Mouse (Mus musculus): ENCODE data around the gene Card19. TPM values are rescaled to one million over a fixed set of nuclear protein-coding genes. Genes with fewer than 3 reads are reported as not detected.

Card19 gene
- total and polyA plus RNA-seq, 2 experiments from 2014 or later, result 136 to 188 TPM

DNA sequence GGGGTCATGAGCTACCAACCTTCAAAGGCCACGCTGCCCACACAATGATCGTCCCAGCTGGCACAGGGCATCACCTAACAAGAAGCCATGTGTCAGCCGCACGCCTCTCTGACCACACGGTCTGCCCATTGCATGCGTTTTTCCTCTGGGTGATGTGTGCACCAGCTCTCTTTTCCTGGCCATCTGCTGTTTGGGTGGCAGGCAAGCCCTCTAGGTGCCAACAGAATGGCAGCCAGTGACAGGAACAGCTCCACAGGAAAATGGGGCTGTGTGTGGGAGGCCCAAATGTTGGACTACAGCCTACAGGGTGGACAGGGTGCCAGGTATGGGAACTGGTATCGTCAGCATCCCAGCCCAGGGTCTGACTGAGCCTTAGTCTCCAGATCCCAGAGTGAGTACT, 43.5 kb downstream of the Card19 start:
- ATAC-seq (ENCODE audit: insufficient read depth, low read depth) (no peak), DNase-seq (ENCODE audit: low spot score) (no peak)
- no peak overlapping the region for H3K9ac ChIP-seq (replicated peaks; ENCODE audit: low read depth, low read length)
- H3K27ac ChIP-seq (ENCODE audit: low read depth), result no peak overlapping the region
- WGBS, result 96% methylated on average over 7 of the region's 7 CpGs
- H3K4me1 ChIP-seq (ENCODE audit: control insufficient read depth, insufficient read depth), result no peaks in the 10 kb centered on the region
- H3K36me3 ChIP-seq (replicated peaks; ENCODE audit: control insufficient read depth, insufficient read depth, low read length), result no peaks in the 10 kb centered on the region
- TF ChIP-seq EP300 (IDR thresholded peaks at IDR 0.05; ENCODE audit: low read depth) (no peak), CTCF (IDR thresholded peaks at IDR 0.05; ENCODE audit: low read depth) (no peak)
- no peak overlapping the region for H3K4me3 ChIP-seq (ENCODE audit: low read depth, low read length)
- H3K9me3 ChIP-seq (replicated peaks; ENCODE audit: control insufficient read depth, low read length), result no peaks in the 10 kb centered on the region
- H3K27me3 ChIP-seq (ENCODE audit: control insufficient read depth, insufficient read depth, low read length), result no peaks in the 10 kb centered on the region
- H3K4me2 ChIP-seq (ENCODE audit: low read depth, low read length), result no peak overlapping the region

DNA sequence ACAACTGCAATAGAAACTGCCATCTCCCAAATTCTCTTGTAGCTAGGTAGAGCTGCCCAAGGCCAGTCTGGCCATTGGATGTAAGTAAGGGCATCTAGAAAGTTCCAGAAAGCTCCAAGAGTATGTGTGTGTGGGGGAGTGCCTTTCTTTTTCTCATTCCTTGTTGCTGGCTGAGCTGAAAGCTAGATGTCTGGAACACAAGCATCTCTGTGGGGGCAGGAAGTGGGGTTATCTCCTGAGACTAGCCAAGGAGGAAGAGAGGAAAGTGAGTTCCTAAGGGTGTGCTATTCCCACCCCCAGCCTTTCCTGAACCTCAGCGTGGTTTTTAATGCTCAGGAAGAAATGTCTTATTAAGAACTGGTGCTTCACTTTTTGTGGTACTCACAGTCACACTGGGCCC, 44.1 kb downstream of the Card19 start:
- Histone ChIP-seq H3K4me2 (ENCODE audit: low read depth, low read length) (no peak overlapping the region), H3K27me3 (ENCODE audit: control insufficient read depth, insufficient read depth, low read length) (no peaks in the 10 kb centered on the region), H3K4me1 (ENCODE audit: control insufficient read depth, insufficient read depth) (no peaks in the 10 kb centered on the region), H3K4me3 (ENCODE audit: low read depth, low read length) (no peak overlapping the region), H3K9me3 (replicated peaks; ENCODE audit: control insufficient read depth, low read length) (no peaks in the 10 kb centered on the region), H3K9ac (replicated peaks; ENCODE audit: low read depth, low read length) (no peak overlapping the region), H3K36me3 (replicated peaks; ENCODE audit: control insufficient read depth, insufficient read depth, low read length) (no peaks in the 10 kb centered on the region), H3K27ac (ENCODE audit: low read depth) (no peak overlapping the region)
- 55% methylated on average over 1 of the region's 1 CpGs for WGBS
- ATAC-seq (ENCODE audit: insufficient read depth, low read depth), result no peak
- TF ChIP-seq CTCF (IDR thresholded peaks at IDR 0.05; ENCODE audit: low read depth) (no peak), EP300 (IDR thresholded peaks at IDR 0.05; ENCODE audit: low read depth) (no peak)
- no peak for DNase-seq (ENCODE audit: low spot score)

DNA sequence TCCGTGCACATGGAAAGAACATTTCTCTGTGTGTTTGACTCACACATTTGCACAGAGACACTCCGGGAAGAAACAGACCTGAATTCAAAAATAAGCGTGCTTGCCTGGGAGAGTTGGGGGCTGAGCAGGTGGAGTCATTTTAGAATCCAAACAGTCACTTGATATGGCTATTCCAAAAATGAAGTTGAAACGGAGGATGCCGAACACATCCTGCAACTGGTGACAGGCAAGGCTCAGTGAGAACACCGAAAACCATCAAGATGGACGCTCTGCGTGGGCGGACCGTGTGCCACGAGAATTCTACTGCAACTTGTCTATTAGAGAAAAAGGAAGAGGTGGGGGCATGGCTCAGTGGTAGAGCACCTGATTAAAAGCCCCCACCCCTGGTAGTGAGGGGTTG, 45.2 kb downstream of the Card19 start:
- Histone ChIP-seq H3K27ac (ENCODE audit: low read depth) (no peak overlapping the region), H3K4me2 (ENCODE audit: low read depth, low read length) (no peak overlapping the region), H3K27me3 (ENCODE audit: control insufficient read depth, insufficient read depth, low read length) (no peaks in the 10 kb centered on the region), H3K4me3 (ENCODE audit: low read depth, low read length) (no peak overlapping the region), H3K9ac (replicated peaks; ENCODE audit: low read depth, low read length) (no peak overlapping the region), H3K9me3 (replicated peaks; ENCODE audit: control insufficient read depth, low read length) (no peaks in the 10 kb centered on the region), H3K4me1 (ENCODE audit: control insufficient read depth, insufficient read depth) (no peaks in the 10 kb centered on the region), H3K36me3 (replicated peaks; ENCODE audit: control insufficient read depth, insufficient read depth, low read length) (no peaks in the 10 kb centered on the region)
- ATAC-seq (ENCODE audit: insufficient read depth, low read depth) (no peak), DNase-seq (ENCODE audit: low spot score) (no peak)
- 89% methylated on average over 11 of the region's 11 CpGs for WGBS
- TF ChIP-seq EP300 (IDR thresholded peaks at IDR 0.05; ENCODE audit: low read depth), result no peak
- TF ChIP-seq CTCF (IDR thresholded peaks at IDR 0.05; ENCODE audit: low read depth), result no peak

- ATAC-seq (ENCODE audit: insufficient read depth, low read depth), result peak; percentile 80
Observed at GRCm38 (mm10) chr13:49169448-49170207, 46.2 kb downstream of the Card19 start.

GRCm38 (mm10) chr13:49167081-49167480, 48.8 kb downstream of the Card19 start:
- peak; percentile 1 for DNase-seq (ENCODE audit: low spot score)
- H3K36me3 ChIP-seq (replicated peaks; ENCODE audit: control insufficient read depth, insufficient read depth, low read length), result no peaks in the 10 kb centered on the region
- no peak for TF ChIP-seq EP300 (IDR thresholded peaks at IDR 0.05; ENCODE audit: low read depth)
- TF ChIP-seq CTCF (IDR thresholded peaks at IDR 0.05; ENCODE audit: low read depth), result no peak
- no peak overlapping the region for H3K27ac ChIP-seq (ENCODE audit: low read depth)
- no peaks in the 10 kb centered on the region for H3K4me1 ChIP-seq (ENCODE audit: control insufficient read depth, insufficient read depth)
- WGBS, result 66% methylated on average over 9 of the region's 9 CpGs
- H3K4me2 ChIP-seq (ENCODE audit: low read depth, low read length), result no peak overlapping the region
- no peaks in the 10 kb centered on the region for H3K9me3 ChIP-seq (replicated peaks; ENCODE audit: control insufficient read depth, low read length)
- H3K27me3 ChIP-seq (ENCODE audit: control insufficient read depth, insufficient read depth, low read length), result no peaks in the 10 kb centered on the region
- ATAC-seq (ENCODE audit: insufficient read depth, low read depth), result no peak
- H3K9ac ChIP-seq (replicated peaks; ENCODE audit: low read depth, low read length), result no peak overlapping the region
- H3K4me3 ChIP-seq (ENCODE audit: low read depth, low read length), result no peak overlapping the region

More at GRCm38 (mm10) chr13:49169448-49170207, 46.2 kb downstream of the Card19 start:
- H3K27me3 ChIP-seq (ENCODE audit: control insufficient read depth, insufficient read depth, low read length), result no peaks in the 10 kb centered on the region
- H3K4me3 ChIP-seq (ENCODE audit: low read depth, low read length), result no peak overlapping the region
- no peaks in the 10 kb centered on the region for H3K4me1 ChIP-seq (ENCODE audit: control insufficient read depth, insufficient read depth)
- TF ChIP-seq EP300 (IDR thresholded peaks at IDR 0.05; ENCODE audit: low read depth) (no peak), CTCF (IDR thresholded peaks at IDR 0.05; ENCODE audit: low read depth) (peak; percentile 99)
- no peak overlapping the region for H3K27ac ChIP-seq (ENCODE audit: low read depth)
- WGBS, result 18% methylated on average over 17 of the region's 17 CpGs
- no peaks in the 10 kb centered on the region for H3K36me3 ChIP-seq (replicated peaks; ENCODE audit: control insufficient read depth, insufficient read depth, low read length)
- H3K9ac ChIP-seq (replicated peaks; ENCODE audit: low read depth, low read length), result no peak overlapping the region
- peak; percentile 86 for DNase-seq (ENCODE audit: low spot score)
- H3K4me2 ChIP-seq (ENCODE audit: low read depth, low read length), result no peak overlapping the region
- no peaks in the 10 kb centered on the region for H3K9me3 ChIP-seq (replicated peaks; ENCODE audit: control insufficient read depth, low read length)

DNA sequence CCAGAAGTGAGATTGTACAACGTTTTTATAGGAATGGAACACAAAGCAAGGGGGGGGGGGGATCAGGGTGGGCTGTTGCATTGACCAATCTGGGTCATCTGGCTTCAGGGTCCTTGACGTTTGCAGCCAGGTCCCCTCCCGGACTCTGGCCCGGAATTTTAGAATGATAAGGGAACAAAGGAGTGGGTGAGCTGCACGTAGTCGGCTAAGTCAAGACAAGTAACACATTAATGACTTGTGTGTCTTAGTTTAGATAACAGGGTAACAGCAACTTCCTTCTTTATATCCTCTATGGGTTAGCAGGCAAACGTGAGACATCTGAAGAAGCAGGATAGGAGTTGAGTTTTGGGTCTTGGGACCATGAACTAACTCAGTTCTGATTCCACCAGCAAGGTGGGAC, 52.2 kb downstream of the Card19 start:
- ATAC-seq (ENCODE audit: insufficient read depth, low read depth), result no peak
- no peak overlapping the region for H3K27ac ChIP-seq (ENCODE audit: low read depth)
- no peaks in the 10 kb centered on the region for H3K4me1 ChIP-seq (ENCODE audit: control insufficient read depth, insufficient read depth)
- H3K9ac ChIP-seq (replicated peaks; ENCODE audit: low read depth, low read length), result no peak overlapping the region
- no peak for TF ChIP-seq CTCF (IDR thresholded peaks at IDR 0.05; ENCODE audit: low read depth)
- TF ChIP-seq EP300 (IDR thresholded peaks at IDR 0.05; ENCODE audit: low read depth), result no peak
- no peak overlapping the region for H3K4me3 ChIP-seq (ENCODE audit: low read depth, low read length)
- H3K36me3 ChIP-seq (replicated peaks; ENCODE audit: control insufficient read depth, insufficient read depth, low read length), result no peaks in the 10 kb centered on the region
- no peaks in the 10 kb centered on the region for H3K27me3 ChIP-seq (ENCODE audit: control insufficient read depth, insufficient read depth, low read length)
- WGBS, result 33% methylated on average over 7 of the region's 7 CpGs
- no peak for DNase-seq (ENCODE audit: low spot score)
- no peak overlapping the region for H3K4me2 ChIP-seq (ENCODE audit: low read depth, low read length)
- no peaks in the 10 kb centered on the region for H3K9me3 ChIP-seq (replicated peaks; ENCODE audit: control insufficient read depth, low read length)
